Mouse (Mus musculus) intestine, postnatal 0 days (tissue): ENCODE measurements around the gene Prkaca. TPM values are rescaled to one million over a fixed set of nuclear protein-coding genes. Genes with fewer than 3 reads are reported as not detected.

ENCODE experiments used
- ATAC-seq: fragments of 200-750 bp; cut with Nextera tagmentation; 2 replicates; pipeline ENCODE4 v1.8.0; 2017; ENCODE audit warnings: mild to moderate bottlenecking, moderate TSS enrichment, moderate library complexity
- H3K27ac ChIP-seq: fragments of 300-500 bp; sonication (generic); 2 replicates; pipeline ENCODE4 v1.5.1; 2014; ENCODE audit warnings: mild to moderate bottlenecking, low read depth, low read length, moderate library complexity
- H3K27me3 ChIP-seq: fragments of 300-500 bp; sonication (generic); replicated peaks from 2 replicates; pipeline ENCODE4 v1.6.1; 2014; ENCODE audit warnings: low read length, mixed read lengths; ENCODE audit not compliant: control insufficient read depth, insufficient read depth
- H3K36me3 ChIP-seq: fragments of 300-500 bp; sonication (generic); 2 replicates; pipeline ENCODE4 v1.6.1; 2014; ENCODE audit warnings: mild to moderate bottlenecking, moderate library complexity; ENCODE audit not compliant: control insufficient read depth, insufficient read depth
- H3K4me1 ChIP-seq: fragments of 300-500 bp; sonication (generic); replicated peaks from 2 replicates; pipeline ENCODE4 v1.6.1; 2014; ENCODE audit warnings: antibody characterized with exemption, low read length, mixed read lengths; ENCODE audit not compliant: control insufficient read depth, insufficient read depth
- H3K4me2 ChIP-seq: fragments of 300-500 bp; sonication (generic); replicated peaks from 2 replicates; pipeline ENCODE4 v1.6.1; 2014; ENCODE audit warnings: low read depth, mild to moderate bottlenecking, moderate library complexity
- H3K4me3 ChIP-seq: fragments of 300-500 bp; sonication (generic); 2 replicates; pipeline ENCODE4 v1.5.1; 2014; ENCODE audit warnings: low read depth, low read length
- H3K9ac ChIP-seq: fragments of 300-500 bp; sonication (generic); 2 replicates; pipeline ENCODE4 v1.6.1; 2014; ENCODE audit warnings: mild to moderate bottlenecking, low read depth, low read length
- H3K9me3 ChIP-seq: fragments of 300-500 bp; sonication (generic); 2 replicates; pipeline ENCODE4 v1.6.1; 2016; ENCODE audit warnings: mixed run types; ENCODE audit not compliant: control insufficient read depth
- CTCF ChIP-seq: sonication (generic); IDR thresholded peaks from 2 replicates; pipeline ENCODE4 v1.5.1; 2016; ENCODE audit warnings: low read depth, mild to moderate bottlenecking, control low read depth, antibody characterized with exemption, moderate library complexity
- WGBS: fragments of 180-500 bp; shearing (Covaris S2); extraction: QIAGEN DNeasy Blood & Tissue Kit; methylation state at CpG from one replicate; pipeline ENCODE4 v1.1.7; 2014; 5-methylcytosine and 5-hydroxymethylcytosine counted together
- polyA plus RNA-seq: library from polyadenylated mRNA; unstranded; fragments of >200 nt; fragmentation: Nextera tagmentation; extraction: Ambion mirVana; gene quantifications from 2 replicates; pipeline ENCODE4 v1.2.1, GENCODE M21; 2015

Prkaca gene
- polyA plus RNA-seq, 1 experiment from 2014 or later, result 70.7 TPM

GRCm38 (mm10) chr8:84010625-84011611 is 38.1 kb downstream of the Prkaca start:
- TF ChIP-seq CTCF, result peak; percentile 86
- Histone ChIP-seq H3K27me3 (peaks cover 36% of the 10 kb centered on the region), H3K36me3 (no peaks in the 10 kb centered on the region), H3K27ac (no peak overlapping the region), H3K9me3 (no peaks in the 10 kb centered on the region), H3K9ac (peak overlapping the region; percentile 17; the same call in 1 of the 2 replicates), H3K4me2 (peak overlapping the region; percentile 91), H3K4me3 (peak overlapping the region; percentile 52), H3K4me1 (peaks cover 10% of the 10 kb centered on the region)
- under 1% methylated on average over 76 of the region's 83 CpGs for WGBS
- ATAC-seq, result peak; percentile 59

- ATAC-seq, result peak; percentile 66
- Histone ChIP-seq H3K9me3 (no peaks in the 10 kb centered on the region), H3K4me1 (peaks cover 10% of the 10 kb centered on the region), H3K27ac (no peak within 1 kb of the TSS), H3K36me3 (no peaks in the 10 kb centered on the region), H3K9ac (peak within 1 kb of the TSS; percentile 17; the same call in 1 of the 2 replicates), H3K27me3 (peaks cover 36% of the 10 kb centered on the region), H3K4me2 (peak within 1 kb of the TSS; percentile 91), H3K4me3 (peak within 1 kb of the TSS; percentile 52)
- WGBS, result 2% methylated on average over 45 of the region's 45 CpGs
- peak; percentile 11; the same call in 1 of the 2 replicates for TF ChIP-seq CTCF
Measured at GRCm38 (mm10) chr8:84011705-84012498, 39.1 kb downstream of the Prkaca start, which contains the start of gene 2210011C24Rik. Gene 2210011C24Rik, minus strand, starts transcription at chr8:84012171.

GRCm38 (mm10) chr8:84012499-84013165 is 39.8 kb downstream of the Prkaca start:
- Histone ChIP-seq H3K27me3 (peaks cover 36% of the 10 kb centered on the region), H3K4me1 (peaks cover 10% of the 10 kb centered on the region), H3K36me3 (no peaks in the 10 kb centered on the region), H3K9ac (no peak overlapping the region; the same call in 1 of the 2 replicates), H3K4me3 (peak overlapping the region; percentile 52), H3K4me2 (peak overlapping the region; percentile 91), H3K9me3 (no peaks in the 10 kb centered on the region), H3K27ac (no peak overlapping the region)
- WGBS, result 23% methylated on average over 35 of the region's 35 CpGs
- peak; percentile 6; the same call in 1 of the 2 replicates for ATAC-seq
- TF ChIP-seq CTCF, result no peak

DNA sequence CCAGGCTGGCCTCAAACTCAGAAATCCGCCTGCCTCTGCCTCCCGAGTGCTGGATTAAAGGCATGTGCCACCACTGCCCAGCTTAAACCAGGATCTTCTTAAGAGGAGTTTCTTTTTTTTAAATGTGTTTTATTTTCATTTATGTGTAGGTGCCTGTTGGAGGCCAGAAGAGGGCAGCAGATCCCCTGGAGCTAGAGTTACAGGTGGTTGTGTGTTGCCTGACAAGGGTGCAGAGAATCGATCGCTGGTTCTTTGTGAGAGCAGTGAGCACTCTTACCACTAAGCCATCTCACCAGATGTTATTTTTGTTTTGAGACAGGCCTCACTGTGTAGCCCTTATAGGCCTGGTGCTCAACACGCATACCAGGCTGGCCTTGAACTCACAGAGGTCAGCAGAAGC is 43.0 kb downstream of the Prkaca start:
- 98% methylated on average over 5 of the region's 5 CpGs for WGBS
- Histone ChIP-seq H3K9ac (no peak overlapping the region), H3K9me3 (no peaks in the 10 kb centered on the region), H3K4me2 (no peak overlapping the region), H3K36me3 (no peaks in the 10 kb centered on the region), H3K4me3 (no peak overlapping the region), H3K27ac (no peak overlapping the region), H3K27me3 (peaks cover 25% of the 10 kb centered on the region), H3K4me1 (peaks cover 3% of the 10 kb centered on the region; the same call in 1 of the 2 replicates)
- ATAC-seq, result no peak
- no peak for TF ChIP-seq CTCF

DNA sequence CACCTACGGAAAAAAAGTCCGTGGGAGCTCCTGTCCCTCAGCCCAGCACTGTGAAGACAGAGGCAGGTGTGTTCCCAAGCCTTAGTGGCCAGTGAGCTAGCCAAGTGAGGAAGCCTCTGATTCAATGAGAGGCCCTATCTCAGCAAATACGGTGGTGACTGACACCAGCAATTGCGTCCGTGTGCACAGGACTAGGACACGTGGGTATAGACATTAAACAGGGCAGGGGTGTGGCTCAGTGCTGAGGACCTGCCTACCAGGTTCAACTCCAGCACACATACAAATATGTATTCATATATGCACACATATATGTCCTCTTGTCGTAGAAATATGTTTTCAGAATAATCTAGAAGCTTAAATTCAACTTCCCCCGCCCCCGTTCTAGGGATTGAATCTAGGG is 46.9 kb downstream of the Prkaca start:
- Histone ChIP-seq H3K9me3 (no peaks in the 10 kb centered on the region), H3K4me1 (peaks cover 15% of the 10 kb centered on the region; the same call in 1 of the 2 replicates), H3K4me2 (no peak overlapping the region), H3K4me3 (no peak overlapping the region), H3K27me3 (no peaks in the 10 kb centered on the region), H3K36me3 (no peaks in the 10 kb centered on the region), H3K27ac (no peak overlapping the region), H3K9ac (no peak overlapping the region)
- no peak for ATAC-seq
- no peak for TF ChIP-seq CTCF
- WGBS, result 47% methylated on average over 9 of the region's 9 CpGs
